Mouse (Mus musculus) testis, adult 2 months (tissue): ENCODE data around the gene Ankrd35. TPM values are rescaled to one million over a fixed set of nuclear protein-coding genes. Genes with fewer than 3 reads are reported as not detected.
"Not testable (repeated sequence)": the region's sequence is repeated elsewhere in the genome, so short reads cannot be mapped to it uniquely, and the experiment has no call there.

Source experiments
- H3K27ac ChIP-seq: fragments of 200-500 bp; 2 replicates; pipeline ENCODE4 v1.5.1; 2012; ENCODE audit warnings: low read depth, low read length; ENCODE audit not compliant: control insufficient read depth, insufficient read depth
- H3K27me3 ChIP-seq: fragments of 200-500 bp; 2 replicates; pipeline ENCODE4 v1.6.1; 2012; ENCODE audit warnings: mild to moderate bottlenecking, low read length, moderate library complexity; ENCODE audit not compliant: control insufficient read depth, insufficient read depth
- H3K36me3 ChIP-seq: fragments of 200-500 bp; 2 replicates; pipeline ENCODE4 v1.6.1; 2012; ENCODE audit warnings: mild to moderate bottlenecking, low read length; ENCODE audit not compliant: control insufficient read depth, insufficient read depth
- H3K4me1 ChIP-seq: fragments of 200-500 bp; 2 replicates; pipeline ENCODE4 v1.6.1; 2012; ENCODE audit warnings: low read length; ENCODE audit not compliant: control insufficient read depth, insufficient read depth
- H3K4me3 ChIP-seq: fragments of 200-500 bp; 2 replicates; pipeline ENCODE4 v1.5.1; 2012; ENCODE audit warnings: low read depth, mild to moderate bottlenecking, low read length, moderate library complexity, mixed read lengths; ENCODE audit not compliant: control insufficient read depth
- CTCF ChIP-seq: fragments of 200-500 bp; IDR thresholded peaks from 2 replicates; pipeline ENCODE4 v1.5.1; 2012; ENCODE audit warnings: low read depth, mild to moderate bottlenecking, inconsistent platforms, low read length, moderate library complexity; ENCODE audit not compliant: control insufficient read depth, insufficient read depth, insufficient replicate concordance
- POLR2A ChIP-seq: fragments of 200-500 bp; IDR thresholded peaks from 2 replicates; pipeline ENCODE4 v1.6.1; 2012; ENCODE audit warnings: low read depth, mild to moderate bottlenecking, inconsistent platforms, low read length, moderate library complexity; ENCODE audit not compliant: control insufficient read depth
- polyA plus RNA-seq: library from polyadenylated mRNA; depleted of rRNA; stranded (reverse); fragments of >200 nt; gene quantifications from 2 replicates; pipeline ENCODE4 v1.2.3, GENCODE M21; 2012

The Ankrd35 gene
- polyA plus RNA-seq, 1 experiment = 0.52 TPM

DNA sequence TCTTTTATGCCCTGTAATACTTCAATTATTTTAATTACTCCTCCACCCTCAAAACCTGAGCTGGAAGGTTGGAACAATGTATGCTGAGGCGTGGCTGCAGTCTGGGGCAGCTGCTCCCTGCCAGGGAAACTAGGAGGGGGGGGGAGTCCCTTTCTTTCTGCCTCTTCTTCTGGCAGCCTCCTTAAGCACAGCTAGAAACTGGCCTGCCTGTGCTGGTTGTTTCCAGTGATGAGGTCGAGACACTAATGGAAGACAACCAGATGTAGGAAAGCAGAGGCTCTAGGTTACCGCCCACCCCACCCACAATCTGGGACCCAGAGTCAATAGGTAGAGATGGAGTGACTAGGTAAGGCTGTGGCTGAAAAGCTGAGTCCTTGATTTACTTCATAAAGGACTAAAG, 5.8 kb downstream of the Ankrd35 start:
- no peak overlapping the region for H3K27ac ChIP-seq
- H3K4me3 ChIP-seq = no peak overlapping the region
- no peaks in the 10 kb centered on the region for H3K27me3 ChIP-seq
- no peak for TF ChIP-seq CTCF
- TF ChIP-seq POLR2A = no peak
- H3K36me3 ChIP-seq = no peaks in the 10 kb centered on the region
- H3K4me1 ChIP-seq = peaks cover 6% of the 10 kb centered on the region

GRCm38 (mm10) chr3:96678456-96678855, 8.5 kb downstream of the Ankrd35 start:
- Histone ChIP-seq H3K4me1 (peaks cover 5% of the 10 kb centered on the region; the same call in 1 of the 2 replicates), H3K4me3 (no peak overlapping the region), H3K27ac (no peak overlapping the region), H3K36me3 (no peaks in the 10 kb centered on the region), H3K27me3 (no peaks in the 10 kb centered on the region)
- no peak for TF ChIP-seq POLR2A
- TF ChIP-seq CTCF = no peak

DNA sequence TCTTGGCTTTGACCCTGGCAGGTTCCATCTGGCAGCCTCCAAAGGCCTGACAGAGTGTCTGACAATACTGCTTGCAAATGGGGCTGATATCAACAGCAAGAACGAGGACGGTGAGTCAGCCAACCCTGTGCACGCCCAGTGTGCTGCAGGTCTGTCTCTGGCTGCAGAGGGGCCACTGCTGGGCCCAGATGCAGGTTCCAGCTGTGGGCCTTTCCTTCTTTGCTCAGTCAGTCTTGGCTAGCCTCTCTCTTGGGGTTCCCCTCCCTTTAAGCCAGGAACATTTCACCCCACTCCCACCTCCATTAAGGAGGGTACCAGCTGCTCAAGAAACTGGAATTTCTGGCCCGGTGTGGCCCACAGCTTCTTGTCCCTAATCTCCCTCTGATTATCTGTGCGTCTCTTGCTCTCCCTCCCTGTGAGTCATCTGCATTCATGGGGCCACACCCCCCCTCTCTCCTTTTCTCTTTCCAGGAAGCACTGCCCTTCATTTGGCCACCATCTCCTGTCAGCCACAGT, 9.3 kb downstream of the Ankrd35 start:
- H3K4me1 ChIP-seq = peaks cover 9% of the 10 kb centered on the region; the same call in 1 of the 2 replicates
- H3K36me3 ChIP-seq = no peaks in the 10 kb centered on the region
- H3K27me3 ChIP-seq = no peaks in the 10 kb centered on the region
- no peak for TF ChIP-seq POLR2A
- TF ChIP-seq CTCF = no peak
- H3K4me3 ChIP-seq = no peak overlapping the region
- H3K27ac ChIP-seq = no peak overlapping the region

DNA sequence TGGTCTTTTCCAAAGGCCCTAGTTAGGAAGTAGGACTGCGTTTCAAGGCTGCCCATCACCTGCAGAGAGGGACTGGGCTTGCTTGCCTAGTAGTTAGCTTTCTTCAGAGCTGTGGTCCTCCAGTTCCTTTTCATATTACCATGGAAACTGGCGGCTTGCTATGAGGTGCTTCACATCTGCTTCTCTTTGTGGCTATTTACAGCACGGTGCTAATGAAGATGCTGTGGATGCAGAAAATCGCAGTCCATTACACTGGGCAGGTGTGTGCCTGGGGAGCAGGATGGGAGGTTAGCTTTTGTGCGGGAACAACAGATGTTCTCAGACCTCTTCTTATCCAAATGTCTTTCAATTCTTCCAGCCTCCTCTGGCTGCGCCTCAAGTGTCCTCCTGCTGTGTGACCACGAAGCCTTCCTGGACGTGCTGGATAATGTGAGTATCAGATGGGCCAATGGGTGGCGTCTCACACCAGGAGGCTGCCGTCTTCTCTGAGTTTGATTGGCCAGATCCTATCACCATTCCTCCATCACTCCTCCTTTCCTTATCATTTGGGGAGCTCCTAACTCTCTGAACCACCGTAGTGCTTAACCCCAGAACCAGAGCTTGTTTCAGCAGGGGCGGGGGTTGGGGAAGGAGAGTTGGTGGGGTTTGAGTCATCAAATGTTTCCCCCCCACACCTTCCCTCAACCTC, 10.5 kb downstream of the Ankrd35 start:
- Histone ChIP-seq H3K36me3 (no peaks in the 10 kb centered on the region), H3K27me3 (no peaks in the 10 kb centered on the region), H3K4me1 (peaks cover 13% of the 10 kb centered on the region; the same call in 1 of the 2 replicates), H3K4me3 (no peak overlapping the region), H3K27ac (no peak overlapping the region)
- no peak for TF ChIP-seq CTCF
- no peak for TF ChIP-seq POLR2A

- Histone ChIP-seq H3K36me3 (no peaks in the 10 kb centered on the region), H3K4me1 (peaks cover 13% of the 10 kb centered on the region; the same call in 1 of the 2 replicates), H3K27ac (no peak overlapping the region), H3K4me3 (no peak overlapping the region), H3K27me3 (no peaks in the 10 kb centered on the region)
- TF ChIP-seq CTCF = no peak
- no peak for TF ChIP-seq POLR2A
Observed at GRCm38 (mm10) chr3:96683496-96683895, 13.6 kb downstream of the Ankrd35 start.

DNA sequence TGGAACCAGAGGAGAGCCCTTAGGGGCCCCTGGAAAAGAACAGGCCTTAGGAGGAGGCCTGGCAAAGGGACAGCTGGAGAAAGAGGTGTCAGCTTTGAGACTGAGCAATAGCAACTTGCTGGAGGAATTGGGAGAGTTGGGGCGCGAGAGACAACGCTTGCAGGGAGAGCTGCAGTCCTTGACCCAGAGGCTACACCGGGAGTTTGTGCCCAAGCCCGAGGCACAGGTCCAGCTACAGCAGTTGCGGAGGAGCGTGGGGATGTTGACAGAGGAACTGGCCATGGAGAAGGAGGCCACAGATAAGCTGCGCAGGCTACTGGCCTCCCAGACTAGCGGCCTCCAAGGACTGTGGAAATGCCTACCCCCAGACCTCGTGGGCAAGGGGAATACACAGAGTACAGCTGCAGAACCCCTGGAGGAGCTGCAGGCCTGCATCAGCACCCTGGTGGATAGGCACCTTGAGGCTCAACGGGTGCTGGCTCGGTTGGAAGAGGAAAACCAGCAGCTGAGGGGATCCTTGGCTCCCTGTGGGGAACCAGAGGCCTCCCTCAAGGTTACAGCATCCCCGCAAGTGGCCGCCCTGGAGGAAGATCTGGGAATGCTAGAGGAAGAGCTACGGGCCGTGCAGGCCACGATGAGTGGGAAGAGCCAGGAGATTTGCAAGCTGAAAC, 14.4 kb downstream of the Ankrd35 start:
- no peaks in the 10 kb centered on the region for H3K36me3 ChIP-seq
- no peaks in the 10 kb centered on the region for H3K27me3 ChIP-seq
- H3K4me1 ChIP-seq = peaks cover 12% of the 10 kb centered on the region
- H3K27ac ChIP-seq = no peak overlapping the region
- peak overlapping the region; percentile 36; the same call in 1 of the 2 replicates for H3K4me3 ChIP-seq
- TF ChIP-seq POLR2A (0 out of 2 replicates have a peak, but pooled peaks have one; percentile 32), CTCF (no peak)

GRCm38 (mm10) chr3:96684822-96685156, 14.9 kb downstream of the Ankrd35 start:
- Histone ChIP-seq H3K4me1 (peaks cover 11% of the 10 kb centered on the region), H3K27me3 (no peaks in the 10 kb centered on the region), H3K36me3 (no peaks in the 10 kb centered on the region), H3K27ac (no peak overlapping the region), H3K4me3 (peak overlapping the region; percentile 36)
- TF ChIP-seq CTCF (no peak), POLR2A (no peak)

- H3K4me1 ChIP-seq = peaks cover 11% of the 10 kb centered on the region
- not testable (repeated sequence) for H3K27ac ChIP-seq, H3K27me3 ChIP-seq, H3K4me3 ChIP-seq, H3K36me3 ChIP-seq
Observed at GRCm38 (mm10) chr3:96686057-96686456, 16.1 kb downstream of the Ankrd35 start.
